ENCODE assay signal across 8 mouse cellular contexts in genomic region chr2:128408718-128409117, GRCm38 (mm10).
DNase-seq lines count a peak whose midpoint lies in the region; ATAC-seq lines count a peak whose summit lies in the region.

No protein-coding gene starts in this region.

- WGBS in hindbrain, embryonic 10.5 days, result 36% methylated on average over 6 of the region's 6 CpGs
- WGBS in hindbrain, embryonic 14.5 days, result 40% methylated on average over 6 of the region's 6 CpGs

- H3K36me3 ChIP-seq in hindbrain, embryonic 10.5 days, result no peaks in the 10 kb centered on the region
- no peaks in the 10 kb centered on the region for H3K36me3 ChIP-seq in hindbrain, embryonic 14.5 days (replicated peaks; ENCODE audit: control insufficient read depth, insufficient read depth)

- H3K9me3 ChIP-seq in hindbrain, embryonic 10.5 days, result no peaks in the 10 kb centered on the region
- no peaks in the 10 kb centered on the region for H3K9me3 ChIP-seq in hindbrain, embryonic 14.5 days (ENCODE audit: control insufficient read depth, low read length)

- no peak for ATAC-seq in hindbrain, embryonic 14.5 days (ENCODE audit: low FRiP score)

- H3K9ac ChIP-seq in hindbrain, embryonic 14.5 days, result no peak overlapping the region

- DNase-seq in hindbrain, embryonic 10.5 days (ENCODE audit: low spot score), result peak; percentile 53
- no peak for DNase-seq in hindbrain, embryonic 14.5 days (ENCODE audit: low spot score)
- DNase-seq in urinary bladder, postnatal 25 days (ENCODE audit: low spot score), result peak; percentile 39
- DNase-seq in urinary bladder, adult 2 months (ENCODE audit: low spot score), result no peak
- DNase-seq in gastrocnemius, adult 8-10 months (ENCODE audit: low spot score in 2 of 2), result peak; percentile 22 to 37
- DNase-seq in lung, postnatal 25 days (ENCODE audit: low spot score), result peak; percentile 57
- DNase-seq in thymus, postnatal 14 days, result peak; percentile 78
- no peak for DNase-seq in layer of hippocampus, postnatal 36 days

- no peak overlapping the region for H3K4me3 ChIP-seq in hindbrain, embryonic 10.5 days
- no peak overlapping the region for H3K4me3 ChIP-seq in hindbrain, embryonic 14.5 days (replicated peaks; ENCODE audit: low read length)

- no peak overlapping the region for H3K4me2 ChIP-seq in hindbrain, embryonic 14.5 days (replicated peaks)

- H3K4me1 ChIP-seq in hindbrain, embryonic 10.5 days (replicated peaks), result peaks cover 12% of the 10 kb centered on the region
- H3K4me1 ChIP-seq in hindbrain, embryonic 14.5 days (replicated peaks; ENCODE audit: control insufficient read depth, insufficient read depth, low read length), result peaks cover 4% of the 10 kb centered on the region

- no peaks in the 10 kb centered on the region for H3K27me3 ChIP-seq in hindbrain, embryonic 10.5 days (ENCODE audit: insufficient read depth, poor library complexity, severe bottlenecking)
- no peaks in the 10 kb centered on the region for H3K27me3 ChIP-seq in hindbrain, embryonic 14.5 days (ENCODE audit: control insufficient read depth, insufficient read depth, low read length)

- H3K27ac ChIP-seq in hindbrain, embryonic 10.5 days, result no peak overlapping the region
- no peak overlapping the region for H3K27ac ChIP-seq in hindbrain, embryonic 14.5 days

Comparison
In these comparisons a context has a peak if more than half of its experiments do, and no peak if none do; other contexts are left out.
1. DNase-seq: peak in hindbrain, embryonic 10.5 days (single experiment), urinary bladder, postnatal 25 days (single experiment), gastrocnemius, adult 8-10 months (2 of 2), lung, postnatal 25 days (single experiment) and thymus, postnatal 14 days (single experiment); none in hindbrain, embryonic 14.5 days (single experiment), urinary bladder, adult 2 months (single experiment) and layer of hippocampus, postnatal 36 days (0 of 2).